ENCODE assay signal across 8 mouse cellular contexts in genomic region chr16:18696074-18696819, GRCm38 (mm10).
A peak's percentile ranks its signal among the peaks of the same experiment; 100 is the strongest.
DNase-seq lines count a peak whose midpoint lies in the region; ATAC-seq and TF ChIP-seq lines count a peak whose summit lies in the region.

No protein-coding gene starts in this region.

- no peaks in the 10 kb centered on the region for H3K9me3 ChIP-seq in intestine, embryonic 14.5 days (ENCODE audit: control insufficient read depth, low read length)

- peak overlapping the region; percentile 26 for H3K4me2 ChIP-seq in intestine, embryonic 14.5 days (ENCODE audit: low read length)

- no peaks in the 10 kb centered on the region for H3K27me3 ChIP-seq in intestine, embryonic 14.5 days (replicated peaks; ENCODE audit: control insufficient read depth, insufficient read depth, low read length)

- 11% methylated on average over 20 of the region's 20 CpGs for WGBS in intestine, embryonic 14.5 days

- H3K27ac ChIP-seq in cortical plate, adult 2 months (ENCODE audit: insufficient read depth, low read length), result no peak overlapping the region
- H3K27ac ChIP-seq in intestine, embryonic 14.5 days (ENCODE audit: low read depth), result no peak overlapping the region

- no peaks in the 10 kb centered on the region for H3K4me1 ChIP-seq in cortical plate, adult 2 months (ENCODE audit: control insufficient read depth, insufficient read depth, low read length)
- H3K4me1 ChIP-seq in intestine, embryonic 14.5 days (replicated peaks; ENCODE audit: control insufficient read depth, insufficient read depth, low read length), result no peaks in the 10 kb centered on the region

- peak; percentile 82 for TF ChIP-seq CTCF in cortical plate, adult 2 months (IDR thresholded peaks at IDR 0.05; ENCODE audit: extremely low read depth, insufficient read depth, low read length)

- intact Hi-C loops in gastrocnemius, postnatal 14 days (cut with DNase I; ENCODE audit: low total_unique reads), result loop anchor here (2.0 kb wide), 1 partner anchor 103 kb away; no protein-coding TSS in a partner anchor
- intact Hi-C loops in left cerebral cortex, postnatal 10 days (cut with DNase I), result loop anchor here (1.0 to 5.0 kb wide), 2 partner anchors 102 to 161 kb away; no protein-coding TSS in a partner anchor

- H3K9ac ChIP-seq in intestine, embryonic 14.5 days (ENCODE audit: low read length), result no peak overlapping the region

- no peak overlapping the region for H3K4me3 ChIP-seq in cortical plate, adult 2 months (ENCODE audit: insufficient read depth, low read length)
- no peak overlapping the region for H3K4me3 ChIP-seq in intestine, embryonic 14.5 days (ENCODE audit: low read depth, low read length)

- no peaks in the 10 kb centered on the region for H3K36me3 ChIP-seq in intestine, embryonic 14.5 days (ENCODE audit: control insufficient read depth, insufficient read depth, low read length)

- peak; percentile 75; the same call in 1 of the 2 replicates for ATAC-seq in intestine, embryonic 14.5 days (replicated peaks; ENCODE audit: low FRiP score, low TSS enrichment, low read depth)
- peak; percentile 89 for ATAC-seq in megakaryocyte-erythroid progenitor cell, adult 5-6 weeks (replicated peaks; ENCODE audit: low FRiP score, low TSS enrichment, poor library complexity, severe bottlenecking)
- no peak for ATAC-seq in monocyte, adult 5-6 weeks (replicated peaks; ENCODE audit: insufficient number of reproducible peaks, low FRiP score, low TSS enrichment, poor library complexity, severe bottlenecking)

- DNase-seq in ZHBTc4 (ENCODE audit: low read depth, low spot score), result peak; percentile 97
- DNase-seq in gastrocnemius, postnatal 14 days, result peak; percentile 85
- DNase-seq in intestine, embryonic 14.5 days (ENCODE audit: low spot score), result peak; percentile 91
- DNase-seq in left cerebral cortex, postnatal 10 days (ENCODE audit: extremely low spot score in 1 of 2, low spot score in 2 of 2), result peak; percentile 70 to 91
- peak; percentile 69 for DNase-seq in skeletal muscle tissue, adult 2 months (ENCODE audit: low read depth, low spot score)

- no peak for TF ChIP-seq POLR2A in cortical plate, adult 2 months (IDR thresholded peaks at IDR 0.05; ENCODE audit: extremely low read depth, insufficient read depth, low read length)
